In the genomic region with DNA sequence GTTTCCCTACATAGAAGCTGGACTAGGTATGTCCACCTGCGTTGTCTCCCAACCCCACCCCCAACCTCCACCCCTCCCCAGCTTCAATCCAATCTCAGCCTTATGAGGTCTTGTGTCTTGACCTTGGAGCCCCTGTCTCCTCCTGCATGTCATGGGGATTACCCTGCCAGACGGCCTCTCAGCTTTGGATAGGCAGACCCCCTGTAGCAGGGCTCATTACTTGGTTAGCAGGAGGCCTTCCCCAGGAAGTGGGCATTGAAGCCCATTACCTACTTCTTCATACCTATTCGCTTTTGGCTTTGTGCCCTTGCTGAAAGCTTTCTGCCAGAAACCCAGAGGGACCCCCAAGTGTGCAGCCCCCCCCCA, we compare ENCODE assay signal across 11 mouse cellular contexts. TPM values are rescaled to one million over a fixed set of nuclear protein-coding genes. Genes with fewer than 3 reads are reported as not detected.
DNase-seq lines count a peak whose midpoint lies in the region; ATAC-seq and TF ChIP-seq lines count a peak whose summit lies in the region.
"Had no signal": no experiment of that assay in that cellular context is flagged by ENCODE, and none has a peak within 500 bp of the region (broad histone marks: within the 10 kb centered on the region; RNA-seq: fewer than 3 reads in every experiment).

No protein-coding gene starts in this region.

- peaks cover 62% of the 10 kb centered on the region for H3K36me3 ChIP-seq in lung, embryonic 15.5 days
- H3K36me3 ChIP-seq in forebrain, embryonic 15.5 days, result peaks cover 50% of the 10 kb centered on the region
- peaks cover 93% of the 10 kb centered on the region for H3K36me3 ChIP-seq in limb, embryonic 12.5 days
- H3K36me3 ChIP-seq in small intestine, adult 2 months (ENCODE audit: control insufficient read depth, insufficient read depth, low read length), result peaks cover 60% of the 10 kb centered on the region

- peak overlapping the region; percentile 62; the same call in 1 of the 2 replicates for H3K27ac ChIP-seq in lung, embryonic 15.5 days
- H3K27ac ChIP-seq in forebrain, embryonic 15.5 days (replicated peaks), result peak overlapping the region; percentile 75
- H3K27ac ChIP-seq in limb, embryonic 12.5 days, result peak overlapping the region; percentile 82
- no peak overlapping the region; the same call in 1 of the 2 replicates for H3K27ac ChIP-seq in small intestine, adult 2 months (ENCODE audit: insufficient read depth, low read depth, low read length)

- ATAC-seq in lung, embryonic 15.5 days (ENCODE audit: borderline replicate concordance, extremely low read depth, low FRiP score, low TSS enrichment), result 0 out of 2 replicates have a peak, but pooled peaks have one; percentile 0
- peak; percentile 21; the same call in 1 of the 2 replicates for ATAC-seq in forebrain, embryonic 15.5 days (replicated peaks)
- 0 out of 2 replicates have a peak, but pooled peaks have one; percentile 6 for ATAC-seq in limb, embryonic 12.5 days (ENCODE audit: insufficient number of reproducible peaks, insufficient read depth, low FRiP score, low TSS enrichment, low read depth)

- peak overlapping the region; percentile 16 for H3K4me2 ChIP-seq in lung, embryonic 15.5 days
- H3K4me2 ChIP-seq in forebrain, embryonic 15.5 days (replicated peaks), result peak overlapping the region; percentile 37
- H3K4me2 ChIP-seq in limb, embryonic 12.5 days, result peak overlapping the region; percentile 37
- H3K4me2 ChIP-seq: liver, embryonic 11.5 days had no signal

- TF ChIP-seq CTCF in lung, adult 2 months (IDR thresholded peaks at IDR 0.05; ENCODE audit: insufficient read depth, low read length), result no peak
- TF ChIP-seq CTCF in small intestine, adult 2 months (IDR thresholded peaks at IDR 0.05; ENCODE audit: extremely low read depth, insufficient read length, insufficient replicate concordance, low read depth, low read length), result no peak

- H3K9ac ChIP-seq in lung, embryonic 15.5 days, result no peak overlapping the region
- H3K9ac ChIP-seq in forebrain, embryonic 15.5 days (replicated peaks), result no peak overlapping the region
- no peak overlapping the region for H3K9ac ChIP-seq in limb, embryonic 12.5 days (replicated peaks)

- peaks cover 54% of the 10 kb centered on the region for H3K4me1 ChIP-seq in lung, embryonic 15.5 days
- H3K4me1 ChIP-seq in lung, adult 2 months (ENCODE audit: control insufficient read depth, insufficient read depth, low read length), result peaks cover 5% of the 10 kb centered on the region
- peaks cover 84% of the 10 kb centered on the region for H3K4me1 ChIP-seq in forebrain, embryonic 15.5 days
- H3K4me1 ChIP-seq in limb, embryonic 12.5 days (replicated peaks), result peaks cover 67% of the 10 kb centered on the region
- peaks cover 31% of the 10 kb centered on the region for H3K4me1 ChIP-seq in small intestine, adult 2 months (ENCODE audit: control insufficient read depth, insufficient read depth, insufficient read length, low read length)

- H3K27me3 ChIP-seq in lung, embryonic 15.5 days, result no peaks in the 10 kb centered on the region
- no peaks in the 10 kb centered on the region for H3K27me3 ChIP-seq in forebrain, embryonic 15.5 days
- H3K27me3 ChIP-seq in limb, embryonic 12.5 days, result no peaks in the 10 kb centered on the region
- no peaks in the 10 kb centered on the region for H3K27me3 ChIP-seq in small intestine, adult 2 months (ENCODE audit: control insufficient read depth, insufficient read depth, low read length)

- TF ChIP-seq POLR2A in lung, adult 2 months (IDR thresholded peaks at IDR 0.05; ENCODE audit: borderline replicate concordance, extremely low read depth, low read depth, low read length), result no peak
- no peak for TF ChIP-seq POLR2A in small intestine, adult 2 months (IDR thresholded peaks at IDR 0.05; ENCODE audit: low read depth, low read length)

- H3K9me3 ChIP-seq in lung, embryonic 15.5 days, result no peaks in the 10 kb centered on the region
- no peaks in the 10 kb centered on the region for H3K9me3 ChIP-seq in forebrain, embryonic 15.5 days
- H3K9me3 ChIP-seq in limb, embryonic 12.5 days, result no peaks in the 10 kb centered on the region

- no peak overlapping the region for H3K4me3 ChIP-seq in lung, embryonic 15.5 days
- H3K4me3 ChIP-seq in lung, adult 2 months (replicated peaks; ENCODE audit: extremely low read depth, low read depth, low read length), result no peak overlapping the region
- H3K4me3 ChIP-seq in forebrain, embryonic 15.5 days, result no peak overlapping the region
- no peak overlapping the region for H3K4me3 ChIP-seq in limb, embryonic 12.5 days (replicated peaks)
- H3K4me3 ChIP-seq in small intestine, adult 2 months (ENCODE audit: low read depth, low read length), result 0 out of 2 replicates have a peak overlapping the region, but pooled peaks have one; percentile 1
- H3K4me3 ChIP-seq: erythroblast, embryonic 14.5 days had no signal

- 68% methylated on average over 3 of the region's 3 CpGs for WGBS in lung, embryonic 15.5 days
- WGBS in lung, adult 2 months, result 86% methylated on average over 3 of the region's 3 CpGs
- 11% methylated on average over 3 of the region's 3 CpGs for WGBS in forebrain, embryonic 15.5 days
- 38% methylated on average over 3 of the region's 3 CpGs for WGBS in limb, embryonic 12.5 days
- 72% methylated on average over 3 of the region's 3 CpGs for WGBS in small intestine, adult 2 months

- no peak for DNase-seq in lung, adult 2 months
- DNase-seq in cerebellum, adult 11-12 months, result no peak
- DNase-seq in gastrocnemius, adult 18-20 months (ENCODE audit: low spot score), result no peak
- no peak for DNase-seq in embryo, embryonic 9.5 days (ENCODE audit: extremely low spot score)
- DNase-seq: thymus, postnatal 25 days had no signal

RNA-seq across cellular contexts. Expression of a gene that starts 32.4 kb away (rescaled TPM):
- polyA plus RNA-seq in lung, embryonic 15.5 days (2015; fragmentation: Nextera tagmentation; extraction: Ambion mirVana), result 25.2 and 27.1 TPM in 2 replicates
- polyA plus RNA-seq in lung, adult 2 months (2012; rRNA removed), result 55.1 and 59.1 TPM in 2 replicates
- polyA plus RNA-seq in forebrain, embryonic 15.5 days (2015; fragmentation: Nextera tagmentation; extraction: Ambion mirVana), result 39.9 and 40.9 TPM in 2 replicates
- polyA plus RNA-seq in limb, embryonic 12.5 days (2016; fragmentation: Nextera tagmentation; extraction: Ambion mirVana), result 59.1 and 71.2 TPM in 2 replicates
- 37.4 and 136 TPM in 2 replicates for polyA plus RNA-seq in small intestine, adult 2 months (2012; rRNA removed)
- total RNA-seq in gastrocnemius, adult 18-20 months (2021), result 1 to 10 TPM; 7.1 TPM
